Mouse (Mus musculus) liver, adult 2 months (tissue): ENCODE data around the gene Hadha.

Source experiments
- CTCF ChIP-seq: fragments of 200-500 bp; IDR thresholded peaks from 2 replicates; pipeline ENCODE4 v1.5.1; 2011; ENCODE audit warnings: low read depth, low read length, control low read depth
- POLR2A ChIP-seq: fragments of 200-500 bp; IDR thresholded peaks from 2 replicates; pipeline ENCODE4 v1.6.1; 2011; ENCODE audit warnings: low read length, control low read depth; ENCODE audit not compliant: insufficient read depth; ENCODE audit errors: extremely low read depth

DNA sequence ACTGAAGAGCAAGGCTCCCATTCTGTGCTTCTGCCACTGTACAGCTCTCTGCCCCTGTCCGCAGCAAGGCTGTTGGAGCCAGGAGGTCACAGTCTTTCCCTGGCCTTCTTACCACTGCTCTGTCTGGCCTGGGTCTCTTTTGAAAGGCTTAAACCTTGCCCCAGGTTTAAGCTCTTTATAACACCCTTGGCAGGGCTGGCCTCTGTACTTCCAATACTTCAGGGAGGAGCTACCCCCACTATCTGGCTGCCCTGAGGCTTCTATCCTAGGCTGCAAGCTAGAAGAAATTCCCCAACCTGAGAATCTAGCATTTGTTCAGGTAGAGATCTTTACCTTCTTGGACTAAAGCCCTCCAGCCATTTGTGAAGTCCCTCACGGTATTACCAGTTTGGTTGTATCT is 45.1 kb downstream of the Hadha start:
- TF ChIP-seq CTCF (no peak), POLR2A (no peak)
